Mouse (Mus musculus) cerebellum, adult 2 months (tissue): ENCODE measurements around the gene Dnajb13. TPM values are rescaled to one million over a fixed set of nuclear protein-coding genes. Genes with fewer than 3 reads are reported as not detected.

Experiments
- DNase-seq, 2 experiments: peaks; one replicate each; pipeline ENCODE4 v3.0.0; 2021
- H3K27ac ChIP-seq: fragments of 200-500 bp; 2 replicates; pipeline ENCODE4 v1.5.1; 2012; ENCODE audit warnings: low read length, control low read depth, inconsistent platforms; ENCODE audit not compliant: insufficient read depth
- H3K27me3 ChIP-seq: fragments of 200-500 bp; 2 replicates; pipeline ENCODE4 v1.6.1; 2012; ENCODE audit warnings: inconsistent platforms, mild to moderate bottlenecking, low read length, moderate library complexity; ENCODE audit not compliant: control insufficient read depth, insufficient read depth
- H3K4me1 ChIP-seq: fragments of 200-500 bp; 2 replicates; pipeline ENCODE4 v1.6.1; 2011; ENCODE audit warnings: low read length; ENCODE audit not compliant: control insufficient read depth, insufficient read depth
- H3K4me3 ChIP-seq: fragments of 200-500 bp; replicated peaks from 2 replicates; pipeline ENCODE3; 2011; ENCODE audit warnings: mild to moderate bottlenecking, low read depth, low read length, control low read depth; ENCODE audit not compliant: insufficient read depth
- CTCF ChIP-seq: fragments of 200-500 bp; IDR thresholded peaks from 2 replicates; pipeline ENCODE4 v1.5.1; 2011; ENCODE audit warnings: low read depth, mild to moderate bottlenecking, control low read depth, low read length, moderate library complexity, borderline replicate concordance; ENCODE audit not compliant: insufficient read depth
- POLR2A ChIP-seq: fragments of 200-500 bp; IDR thresholded peaks from 2 replicates; pipeline ENCODE4 v1.6.1; 2011; ENCODE audit warnings: low read length, control low read depth, borderline replicate concordance; ENCODE audit not compliant: insufficient read depth
- WGBS: fragments of 180-500 bp; shearing (Covaris S2); methylation state at CpG from one replicate; pipeline ENCODE4 v1.1.7; 2018; 5-methylcytosine and 5-hydroxymethylcytosine counted together
- polyA plus RNA-seq: library from polyadenylated mRNA; depleted of rRNA; stranded (reverse); fragments of >200 nt; gene quantifications from 2 replicates; pipeline ENCODE4 v1.2.3, GENCODE M21; 2012

Gene Dnajb13
- polyA plus RNA-seq, 1 experiment, result 1.2 TPM

DNA sequence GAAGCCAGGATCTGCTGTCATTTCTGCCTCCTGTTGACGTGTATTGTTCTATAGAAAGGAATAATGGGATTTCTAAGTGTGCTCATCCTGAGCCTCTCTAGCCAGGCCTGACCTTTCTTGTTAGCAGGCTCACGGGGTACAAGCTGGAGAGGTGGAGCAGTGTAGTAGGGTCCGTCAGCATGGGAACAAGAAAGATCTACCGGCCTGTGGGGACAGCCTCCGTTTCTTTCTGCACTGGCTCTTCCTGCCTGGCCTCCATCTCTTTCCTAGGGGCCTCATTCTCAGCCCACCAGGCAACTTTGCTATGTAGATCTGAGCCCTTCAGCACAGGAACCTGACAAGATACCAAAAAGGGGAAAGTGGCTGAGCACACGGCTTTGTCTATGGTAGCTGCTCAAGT lies 46.0 kb downstream of the Dnajb13 start:
- Histone ChIP-seq H3K27me3 (no peaks in the 10 kb centered on the region), H3K27ac (no peak overlapping the region), H3K4me1 (peaks cover 3% of the 10 kb centered on the region), H3K4me3 (no peak overlapping the region)
- WGBS, result 90% methylated on average over 6 of the region's 6 CpGs
- TF ChIP-seq CTCF, result no peak
- TF ChIP-seq POLR2A, result no peak
- DNase-seq, result no peak

DNA sequence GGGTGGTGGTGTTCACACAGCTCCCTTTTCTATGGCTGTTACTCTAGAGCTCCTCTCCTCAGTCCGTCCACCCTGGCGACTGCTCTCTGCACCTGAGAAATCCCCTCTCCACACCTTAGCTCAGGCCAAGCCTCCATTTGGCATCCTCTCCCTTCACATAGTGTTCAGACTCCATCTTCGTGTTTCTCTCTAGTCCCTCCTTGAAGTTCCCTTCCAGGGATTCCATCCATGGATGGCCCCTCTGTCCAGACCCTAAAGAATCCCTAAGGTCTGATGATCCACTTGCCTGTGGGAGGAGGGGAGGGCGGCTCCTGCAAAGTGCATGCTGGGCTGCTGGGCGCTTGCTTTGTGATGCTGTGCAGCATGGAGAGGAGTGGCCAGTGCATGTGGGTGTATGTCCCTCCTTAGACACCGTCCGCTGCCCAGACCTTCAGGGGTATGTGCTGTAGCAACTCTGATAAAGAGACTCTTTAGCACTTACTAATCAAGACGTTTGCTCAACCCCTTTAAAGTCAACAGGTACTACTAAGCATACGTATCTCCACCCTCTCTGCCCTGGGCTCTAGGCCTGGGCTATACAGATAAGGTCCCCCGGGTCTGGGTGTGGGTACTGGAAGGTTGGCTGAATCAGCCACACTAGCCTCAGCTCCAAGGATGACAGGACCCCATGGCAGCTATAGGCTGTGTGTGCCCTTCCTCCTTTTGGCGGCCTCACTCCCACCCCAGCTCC lies 47.8 kb downstream of the Dnajb13 start:
- H3K4me3 ChIP-seq, result no peak overlapping the region
- 95% methylated on average over 11 of the region's 11 CpGs for WGBS
- peaks cover 3% of the 10 kb centered on the region for H3K4me1 ChIP-seq
- no peak for DNase-seq
- TF ChIP-seq POLR2A, result no peak
- TF ChIP-seq CTCF, result no peak
- no peaks in the 10 kb centered on the region for H3K27me3 ChIP-seq
- H3K27ac ChIP-seq, result no peak overlapping the region

DNA sequence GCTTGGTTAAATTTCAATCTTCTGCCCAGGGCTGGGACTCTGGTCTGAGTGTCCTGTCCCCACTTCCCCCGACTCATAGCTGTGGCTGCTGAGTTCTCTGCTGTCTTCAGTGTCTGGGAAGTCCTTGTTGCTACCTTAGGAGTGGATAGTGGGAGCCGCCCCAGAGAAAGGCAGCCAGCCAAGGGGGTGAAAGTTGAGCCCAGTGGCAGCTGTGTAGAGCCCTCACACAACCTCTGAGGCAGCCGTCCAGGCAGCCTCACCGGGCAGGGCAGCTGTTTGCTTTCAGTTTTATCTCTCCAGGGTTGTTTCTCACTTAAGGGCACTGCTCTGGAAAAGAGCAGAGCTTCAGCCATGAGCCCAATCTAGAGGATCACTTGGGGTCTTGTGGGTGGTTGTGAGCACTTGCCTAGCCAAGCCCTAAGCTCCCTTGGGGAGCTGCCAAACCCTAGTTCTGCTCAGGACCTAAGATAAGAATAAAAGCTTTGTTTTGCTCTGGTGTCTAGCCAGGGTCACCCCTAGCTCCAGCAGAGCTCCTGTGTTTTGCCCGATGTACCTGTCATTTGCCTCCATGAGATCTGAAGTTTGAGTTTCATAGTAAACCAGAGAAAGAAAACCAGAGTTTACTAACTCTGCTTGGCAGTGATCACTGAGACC lies 49.0 kb downstream of the Dnajb13 start:
- Histone ChIP-seq H3K4me3 (no peak overlapping the region), H3K4me1 (peaks cover 7% of the 10 kb centered on the region), H3K27ac (no peak overlapping the region), H3K27me3 (no peaks in the 10 kb centered on the region)
- WGBS, result 34% methylated on average over 5 of the region's 5 CpGs
- no peak for TF ChIP-seq CTCF
- no peak for TF ChIP-seq POLR2A
- DNase-seq, result no peak

DNA sequence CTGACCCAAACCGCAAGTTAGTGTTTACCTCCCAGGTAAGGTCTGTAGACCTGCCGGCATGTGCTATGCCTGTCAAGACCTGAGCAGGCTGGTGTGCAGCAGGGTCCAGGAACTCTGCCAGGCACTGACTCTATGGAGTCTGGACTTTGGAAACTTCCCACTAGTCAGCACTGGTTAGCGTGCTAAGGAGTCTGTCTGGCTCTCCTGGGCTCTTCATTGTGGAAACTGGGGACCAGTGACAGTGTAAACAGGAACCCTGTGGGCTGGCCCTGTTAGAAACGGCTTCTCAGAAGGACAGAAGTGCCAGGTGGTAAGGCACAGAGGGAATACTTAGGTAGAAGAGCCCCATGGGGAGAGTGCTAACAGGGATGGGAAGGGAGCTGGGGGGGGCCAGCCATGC lies 49.5 kb downstream of the Dnajb13 start:
- no peaks in the 10 kb centered on the region for H3K27me3 ChIP-seq
- H3K4me3 ChIP-seq, result no peak overlapping the region
- no peak for TF ChIP-seq CTCF
- no peak for TF ChIP-seq POLR2A
- WGBS, result 17% methylated on average over 4 of the region's 4 CpGs
- DNase-seq, result peak in 1 of 2 experiments; percentile 28
- 0 out of 2 replicates have a peak overlapping the region, but pooled peaks have one; percentile 13 for H3K27ac ChIP-seq
- peaks cover 7% of the 10 kb centered on the region for H3K4me1 ChIP-seq

- no peak for DNase-seq
- Histone ChIP-seq H3K4me3 (no peak overlapping the region), H3K27me3 (no peaks in the 10 kb centered on the region), H3K4me1 (peaks cover 7% of the 10 kb centered on the region), H3K27ac (no peak overlapping the region)
- TF ChIP-seq CTCF (no peak), POLR2A (no peak)
- 94% methylated on average over 7 of the region's 7 CpGs for WGBS
Observed at GRCm38 (mm10) chr7:100464248-100464647, 50.5 kb downstream of the Dnajb13 start.

- H3K27me3 ChIP-seq, result no peaks in the 10 kb centered on the region
- TF ChIP-seq CTCF (no peak), POLR2A (no peak)
- no peak overlapping the region for H3K27ac ChIP-seq
- H3K4me1 ChIP-seq, result peaks cover 7% of the 10 kb centered on the region
- WGBS, result 94% methylated on average over 10 of the region's 10 CpGs
- DNase-seq, result no peak
- H3K4me3 ChIP-seq, result no peak overlapping the region
Observed at GRCm38 (mm10) chr7:100463757-100464156, 51.0 kb downstream of the Dnajb13 start.

GRCm38 (mm10) chr7:100463194-100463593 lies 51.6 kb downstream of the Dnajb13 start:
- Histone ChIP-seq H3K27me3 (no peaks in the 10 kb centered on the region), H3K4me3 (no peak overlapping the region), H3K27ac (no peak overlapping the region), H3K4me1 (peaks cover 7% of the 10 kb centered on the region)
- no peak for TF ChIP-seq CTCF
- no peak for TF ChIP-seq POLR2A
- no peak for DNase-seq
- WGBS, result 90% methylated on average over 9 of the region's 9 CpGs
